Mouse (Mus musculus) heart, postnatal 0 days (tissue): ENCODE data around the gene Tedc2.

ENCODE experiments used
- CTCF ChIP-seq: IDR thresholded peaks from 2 replicates; pipeline ENCODE4 v1.5.1; 2016; ENCODE audit warnings: antibody characterized with exemption, control low read depth, low read depth
- EP300 ChIP-seq: IDR thresholded peaks from 2 replicates; pipeline ENCODE4 v1.6.1; 2016; ENCODE audit warnings: antibody characterized with exemption, low read depth

- no peak for TF ChIP-seq CTCF
- TF ChIP-seq EP300, result no peak
Observed at GRCm38 (mm10) chr17:24250988-24251319, 30.3 kb upstream of the Tedc2 start.
